Mouse (Mus musculus) liver, embryonic 13.5 days (tissue): ENCODE data around the gene Spata1. TPM values are rescaled to one million over a fixed set of nuclear protein-coding genes. Genes with fewer than 3 reads are reported as not detected.
A peak's percentile ranks its signal among the peaks of the same experiment; 100 is the strongest.

Source experiments
- ATAC-seq: fragments of 200-750 bp; cut with Nextera tagmentation; 2 replicates; pipeline ENCODE4 v1.8.0; 2017; ENCODE audit warnings: low read depth, mild to moderate bottlenecking, moderate number of reproducible peaks, moderate library complexity
- DNase-seq: peaks from one replicate; pipeline ENCODE4 v3.0.0; 2022
- H3K27ac ChIP-seq: fragments of 300-500 bp; sonication (generic); 2 replicates; pipeline ENCODE4 v1.5.1; 2015; ENCODE audit warnings: moderate library complexity, mild to moderate bottlenecking, inconsistent platforms
- H3K27me3 ChIP-seq: fragments of 300-500 bp; sonication (generic); 2 replicates; pipeline ENCODE4 v1.6.1; 2015; ENCODE audit warnings: mild to moderate bottlenecking, inconsistent platforms
- H3K36me3 ChIP-seq: fragments of 300-500 bp; sonication (generic); 2 replicates; pipeline ENCODE4 v1.6.1; 2015; ENCODE audit warnings: mild to moderate bottlenecking, inconsistent platforms
- H3K4me1 ChIP-seq: fragments of 300-500 bp; sonication (generic); replicated peaks from 2 replicates; pipeline ENCODE4 v1.6.1; 2015; ENCODE audit warnings: inconsistent platforms
- H3K4me2 ChIP-seq: fragments of 300-500 bp; sonication (generic); 2 replicates; pipeline ENCODE4 v1.6.1; 2015; ENCODE audit warnings: inconsistent platforms, mild to moderate bottlenecking, moderate library complexity
- H3K4me3 ChIP-seq: fragments of 300-500 bp; sonication (generic); replicated peaks from 2 replicates; pipeline ENCODE4 v1.5.1; 2015; ENCODE audit warnings: mild to moderate bottlenecking, inconsistent platforms
- H3K9ac ChIP-seq: fragments of 300-500 bp; sonication (generic); 2 replicates; pipeline ENCODE4 v1.6.1; 2015; ENCODE audit warnings: mild to moderate bottlenecking, inconsistent platforms
- H3K9me3 ChIP-seq: fragments of 300-500 bp; sonication (generic); replicated peaks from 2 replicates; pipeline ENCODE4 v1.6.1; 2016; ENCODE audit warnings: inconsistent platforms
- WGBS: fragments of 180-500 bp; shearing (Covaris S2); methylation state at CpG from one replicate; pipeline ENCODE4 v1.1.7; 2015; ENCODE audit not compliant: insufficient replicate concordance; 5-methylcytosine and 5-hydroxymethylcytosine counted together
- polyA plus RNA-seq: library from polyadenylated mRNA; unstranded; fragments of >200 nt; fragmentation: Nextera tagmentation; extraction: Ambion mirVana; gene quantifications from 2 replicates; pipeline ENCODE4 v1.2.1, GENCODE M21; 2015

The Spata1 gene
- polyA plus RNA-seq, 1 experiment from 2014 or later, result 0.88 TPM

DNA sequence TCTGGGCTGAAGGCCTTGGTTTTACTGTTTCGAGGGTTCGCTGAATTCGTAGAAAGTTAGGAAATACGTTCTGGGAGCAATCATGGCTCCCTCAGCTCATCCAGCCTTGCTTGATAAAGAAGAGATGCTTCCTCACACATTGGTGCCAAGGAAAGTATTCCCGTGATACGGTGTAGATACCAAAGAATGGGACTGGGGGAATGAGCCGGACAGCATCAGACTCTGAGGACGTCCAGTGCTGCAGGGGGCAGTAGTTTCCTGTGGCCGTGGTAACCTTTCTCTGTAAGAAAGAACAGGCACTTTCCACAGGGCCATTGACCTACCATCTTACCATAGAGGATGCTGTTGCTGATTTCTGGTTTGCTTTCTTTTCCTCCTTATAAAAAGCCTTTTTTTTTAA, 80.0 kb downstream of the Spata1 start:
- Histone ChIP-seq H3K27ac (no peak overlapping the region), H3K9me3 (no peaks in the 10 kb centered on the region), H3K9ac (no peak overlapping the region), H3K4me1 (peaks cover 35% of the 10 kb centered on the region), H3K27me3 (no peaks in the 10 kb centered on the region), H3K4me3 (no peak overlapping the region), H3K4me2 (no peak overlapping the region), H3K36me3 (peaks cover 96% of the 10 kb centered on the region)
- no peak for ATAC-seq
- DNase-seq, result no peak
- 85% methylated on average over 9 of the region's 9 CpGs for WGBS

DNA sequence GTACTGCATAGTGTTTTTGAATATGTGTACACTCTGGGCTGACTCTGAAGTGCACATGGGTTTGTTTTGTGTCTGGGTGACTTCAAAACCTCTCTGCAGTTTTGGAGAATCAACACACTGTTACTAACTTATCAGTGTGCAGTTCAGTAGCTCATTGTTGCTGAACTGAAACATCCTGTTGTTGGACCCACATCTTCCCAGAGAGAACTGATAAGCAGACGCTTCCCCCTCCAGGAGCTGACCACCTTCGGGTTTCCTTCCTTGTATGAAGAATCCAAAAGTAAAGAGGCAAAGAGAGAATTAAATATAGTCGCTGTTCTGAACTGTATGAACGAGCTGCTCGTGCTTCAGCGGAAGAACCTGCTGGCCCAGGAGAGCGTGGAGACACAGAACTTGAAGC, 80.7 kb downstream of the Spata1 start:
- DNase-seq, result no peak
- no peak for ATAC-seq
- H3K27me3 ChIP-seq, result no peaks in the 10 kb centered on the region
- peaks cover 98% of the 10 kb centered on the region for H3K36me3 ChIP-seq
- no peak overlapping the region for H3K9ac ChIP-seq
- no peak overlapping the region for H3K27ac ChIP-seq
- H3K9me3 ChIP-seq, result no peaks in the 10 kb centered on the region
- H3K4me2 ChIP-seq, result no peak overlapping the region
- 41% methylated on average over 7 of the region's 7 CpGs for WGBS
- H3K4me3 ChIP-seq, result no peak overlapping the region
- H3K4me1 ChIP-seq, result peaks cover 41% of the 10 kb centered on the region

DNA sequence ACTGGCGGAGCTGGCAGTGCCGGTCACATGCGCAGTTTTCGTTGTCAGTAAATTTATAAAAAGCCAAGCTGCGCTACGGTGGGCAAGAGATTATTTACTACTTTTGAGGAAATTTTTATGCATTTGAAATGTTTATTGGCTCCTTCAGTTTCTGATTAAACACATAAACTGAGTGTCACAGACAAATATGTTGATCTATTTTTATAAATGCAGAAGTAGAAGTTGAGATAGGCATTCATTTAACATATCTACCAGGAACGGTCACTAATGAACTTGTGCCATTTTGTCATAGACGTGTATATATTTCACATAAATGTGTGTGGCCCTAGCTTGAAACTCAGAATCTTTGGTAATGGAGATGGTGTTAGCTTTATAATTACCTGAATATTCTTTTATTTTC, 81.7 kb downstream of the Spata1 start:
- ATAC-seq (no peak), DNase-seq (no peak)
- H3K27me3 ChIP-seq, result no peaks in the 10 kb centered on the region
- H3K9me3 ChIP-seq, result no peaks in the 10 kb centered on the region
- WGBS, result 89% methylated on average over 8 of the region's 8 CpGs
- H3K4me3 ChIP-seq, result no peak overlapping the region
- no peak overlapping the region for H3K4me2 ChIP-seq
- H3K4me1 ChIP-seq, result peaks cover 51% of the 10 kb centered on the region
- 0 out of 2 replicates have a peak overlapping the region, but pooled peaks have one; percentile 22 for H3K27ac ChIP-seq
- H3K36me3 ChIP-seq, result peaks cover 98% of the 10 kb centered on the region
- H3K9ac ChIP-seq, result no peak overlapping the region

DNA sequence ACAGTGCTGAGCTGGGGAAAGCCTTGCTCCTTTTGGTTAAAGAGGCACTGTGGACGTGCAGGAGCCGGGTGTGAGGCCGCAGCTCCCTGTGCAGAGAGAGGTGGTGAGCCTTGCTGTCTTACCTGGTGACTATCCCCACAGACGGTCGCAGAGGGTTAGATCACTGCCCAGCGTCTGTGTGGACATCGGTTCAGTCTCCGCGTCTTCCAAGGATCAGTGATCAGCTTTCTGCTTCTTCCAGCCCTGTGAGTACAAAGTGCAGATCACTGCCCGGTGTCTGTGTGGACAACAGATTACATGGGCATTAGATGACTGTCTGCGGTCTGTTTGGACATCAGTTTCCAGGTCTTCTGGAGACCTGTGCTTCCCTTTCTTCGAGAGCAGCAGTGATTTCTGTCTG, 85.0 kb downstream of the Spata1 start:
- no peaks in the 10 kb centered on the region for H3K9me3 ChIP-seq
- DNase-seq, result no peak
- H3K27ac ChIP-seq, result 0 out of 2 replicates have a peak overlapping the region, but pooled peaks have one; percentile 31
- ATAC-seq, result no peak
- no peak overlapping the region for H3K9ac ChIP-seq
- WGBS, result 93% methylated on average over 12 of the region's 12 CpGs
- no peaks in the 10 kb centered on the region for H3K27me3 ChIP-seq
- H3K4me2 ChIP-seq, result no peak overlapping the region
- H3K36me3 ChIP-seq, result peaks cover 88% of the 10 kb centered on the region
- H3K4me3 ChIP-seq, result no peak overlapping the region
- peaks cover 69% of the 10 kb centered on the region for H3K4me1 ChIP-seq

DNA sequence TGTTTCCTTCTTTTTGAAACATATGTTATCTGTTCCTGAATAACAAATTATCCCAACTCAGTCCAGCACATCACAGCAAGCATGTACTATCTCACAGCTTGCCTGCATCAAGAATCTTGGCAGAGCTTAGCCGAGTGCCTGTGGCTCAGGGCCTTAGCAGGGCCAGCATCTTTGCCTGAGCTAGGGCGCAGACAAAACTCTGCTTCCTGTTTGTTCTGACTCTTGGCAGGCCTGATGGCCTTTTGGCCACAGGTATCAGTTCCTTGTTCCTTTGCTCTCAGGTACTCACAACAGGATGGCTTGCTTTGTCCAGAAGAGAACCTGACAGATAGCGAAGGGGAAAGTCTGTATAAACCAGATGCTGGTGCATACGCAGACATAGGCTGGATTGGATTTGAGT, 85.6 kb downstream of the Spata1 start:
- no peak for ATAC-seq

DNA sequence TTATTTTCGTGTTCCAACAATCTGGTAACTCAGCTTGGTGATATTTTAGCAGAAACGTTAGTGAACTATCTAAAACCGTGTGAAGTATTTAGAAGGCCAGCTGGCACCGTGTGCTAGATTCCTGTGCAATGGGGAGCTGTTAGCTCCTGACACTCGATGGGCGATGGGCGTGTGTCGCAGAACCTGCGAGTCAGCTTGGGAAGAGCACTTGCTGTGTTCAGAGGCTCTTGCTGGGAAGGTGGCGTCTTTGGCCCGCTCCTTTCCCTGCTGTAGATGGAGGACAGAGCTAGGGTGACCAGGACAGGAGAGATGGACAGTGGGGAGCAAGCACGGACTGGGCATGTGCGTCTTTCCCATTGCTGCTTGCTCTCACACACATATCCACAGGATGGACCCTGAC, 86.5 kb downstream of the Spata1 start:
- DNase-seq, result no peak
- H3K27ac ChIP-seq, result no peak overlapping the region
- H3K9ac ChIP-seq, result no peak overlapping the region
- no peak overlapping the region for H3K4me3 ChIP-seq
- H3K4me2 ChIP-seq, result no peak overlapping the region
- 90% methylated on average over 13 of the region's 13 CpGs for WGBS
- no peaks in the 10 kb centered on the region for H3K9me3 ChIP-seq
- peaks cover 88% of the 10 kb centered on the region for H3K36me3 ChIP-seq
- H3K4me1 ChIP-seq, result peaks cover 85% of the 10 kb centered on the region
- ATAC-seq, result no peak
- H3K27me3 ChIP-seq, result no peaks in the 10 kb centered on the region

More for the DNA sequence above, 85.6 kb downstream of the Spata1 start:
- Histone ChIP-seq H3K9me3 (no peaks in the 10 kb centered on the region), H3K4me1 (peaks cover 75% of the 10 kb centered on the region), H3K4me2 (no peak overlapping the region), H3K27ac (peak overlapping the region; percentile 31; the same call in 1 of the 2 replicates), H3K36me3 (peaks cover 87% of the 10 kb centered on the region), H3K4me3 (no peak overlapping the region), H3K27me3 (no peaks in the 10 kb centered on the region), H3K9ac (no peak overlapping the region)
- DNase-seq, result no peak
- WGBS, result 90% methylated on average over 4 of the region's 4 CpGs

DNA sequence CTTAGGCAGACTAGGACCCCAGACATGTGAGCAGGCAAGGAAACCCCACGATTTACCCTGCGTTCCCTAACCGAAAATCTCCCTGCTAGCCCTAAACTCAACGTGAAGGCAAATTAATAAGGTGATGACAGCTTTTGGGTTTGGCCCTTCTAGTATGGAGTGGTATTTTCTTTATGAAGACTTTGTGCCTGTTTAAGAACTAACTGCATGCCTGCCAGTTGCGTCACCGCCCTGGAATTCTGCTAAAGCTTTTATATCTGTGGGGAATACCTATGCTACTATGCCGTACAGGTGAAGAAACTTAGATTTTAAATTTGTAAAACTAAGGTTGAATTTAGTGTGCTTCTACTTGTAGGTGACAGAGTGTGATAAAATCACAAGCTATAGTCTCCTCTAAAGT, 87.1 kb downstream of the Spata1 start:
- Histone ChIP-seq H3K27me3 (no peaks in the 10 kb centered on the region), H3K9me3 (no peaks in the 10 kb centered on the region), H3K9ac (no peak overlapping the region), H3K27ac (no peak overlapping the region), H3K4me2 (no peak overlapping the region), H3K36me3 (peaks cover 88% of the 10 kb centered on the region), H3K4me1 (peaks cover 87% of the 10 kb centered on the region), H3K4me3 (no peak overlapping the region)
- no peak for ATAC-seq
- WGBS, result 92% methylated on average over 7 of the region's 7 CpGs
- no peak for DNase-seq

DNA sequence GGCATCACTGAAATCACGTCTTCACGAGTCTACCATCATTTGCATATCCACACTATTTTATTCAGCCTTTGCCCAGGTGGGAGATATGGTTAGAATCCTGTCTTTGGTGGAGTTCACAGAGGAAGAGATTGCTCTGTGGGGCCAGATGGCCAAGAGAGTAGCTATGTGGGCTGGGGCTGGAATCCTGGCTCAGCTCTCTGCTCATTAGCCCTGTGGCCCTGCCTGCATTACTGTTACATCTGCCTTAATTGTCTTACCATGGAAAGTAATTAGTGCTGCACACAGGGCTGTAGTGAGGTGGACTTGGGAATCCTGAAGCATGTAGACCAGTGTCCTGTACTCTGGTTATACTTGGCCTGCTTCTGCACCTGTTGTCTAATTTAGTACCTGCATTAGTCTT, 87.5 kb downstream of the Spata1 start:
- peaks cover 87% of the 10 kb centered on the region for H3K4me1 ChIP-seq
- peak overlapping the region; percentile 96; the same call in 1 of the 2 replicates for H3K27ac ChIP-seq
- DNase-seq, result no peak

DNA sequence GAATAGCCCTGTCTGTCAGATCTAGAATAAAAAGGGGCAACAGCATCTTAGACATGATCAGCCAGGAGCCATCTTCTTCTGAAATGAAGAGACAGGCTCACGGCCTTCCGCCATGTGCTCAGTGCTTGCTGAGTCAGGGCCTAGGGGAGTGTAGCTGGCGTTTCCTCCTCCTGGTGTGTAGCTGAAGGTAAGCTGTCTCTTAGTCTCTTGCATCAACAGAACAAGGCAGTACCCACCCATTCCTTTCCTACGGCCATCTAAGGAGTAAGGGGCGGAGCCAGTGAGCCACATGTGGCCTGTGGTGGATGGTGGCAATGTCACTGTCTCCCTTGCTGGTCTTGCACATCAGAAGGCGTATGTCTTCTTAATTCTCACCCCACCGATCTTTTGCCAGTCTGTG, 89.4 kb downstream of the Spata1 start:
- H3K27me3 ChIP-seq, result no peaks in the 10 kb centered on the region
- peak overlapping the region; percentile 99; the same call in 1 of the 2 replicates for H3K9ac ChIP-seq
- peak; percentile 58 for DNase-seq
- ATAC-seq, result peak; percentile 58
- H3K36me3 ChIP-seq, result peaks cover 79% of the 10 kb centered on the region
- 50% methylated on average over 7 of the region's 7 CpGs for WGBS
- peak overlapping the region; percentile 96 for H3K27ac ChIP-seq
- H3K4me2 ChIP-seq, result peak overlapping the region; percentile 97
- no peak overlapping the region for H3K4me3 ChIP-seq
- H3K4me1 ChIP-seq, result peaks cover 93% of the 10 kb centered on the region
- no peaks in the 10 kb centered on the region for H3K9me3 ChIP-seq

More for the DNA sequence above, 87.5 kb downstream of the Spata1 start:
- H3K4me3 ChIP-seq, result no peak overlapping the region
- no peak for ATAC-seq
- no peak overlapping the region for H3K9ac ChIP-seq
- 0 out of 2 replicates have a peak overlapping the region, but pooled peaks have one; percentile 97 for H3K4me2 ChIP-seq
- 81% methylated on average over 2 of the region's 2 CpGs for WGBS
- H3K9me3 ChIP-seq, result no peaks in the 10 kb centered on the region
- H3K36me3 ChIP-seq, result peaks cover 88% of the 10 kb centered on the region
- H3K27me3 ChIP-seq, result no peaks in the 10 kb centered on the region

Other genes with a start within 250 kb of the Spata1 start
- gene Ssx2ip, start 95.1 kb downstream of the Spata1 start, polyA plus RNA-seq, result 105 and 130 TPM in 2 replicates
- gene Ctbs, start 50.0 kb downstream of the Spata1 start, polyA plus RNA-seq, result 4.8 and 4.9 TPM in 2 replicates
- gene Gng5, start 54 bp upstream of the Spata1 start, polyA plus RNA-seq, result 639 and 648 TPM in 2 replicates
- 41.5 and 52.6 TPM in 2 replicates for gene Rpf1, start 21.7 kb upstream of the Spata1 start, polyA plus RNA-seq
- gene Uox, start 70.7 kb upstream of the Spata1 start, polyA plus RNA-seq, result 2.1 and 3.0 TPM in 2 replicates
- gene Dnase2b, start 115.8 kb upstream of the Spata1 start, polyA plus RNA-seq, result 0.35 and 0.54 TPM in 2 replicates
- not detected in 2 replicates for gene 4930503B20Rik, start 151.6 kb upstream of the Spata1 start, polyA plus RNA-seq
- gene Samd13, start 185.8 kb upstream of the Spata1 start, polyA plus RNA-seq, result 0.22 and 0.44 TPM in 2 replicates